Mouse (Mus musculus) 416B (cell line): ENCODE measurements around the gene Slc25a21.

Experiments
- DNase-seq: peaks from one replicate; pipeline ENCODE4 v3.0.0; 2011; ENCODE audit warnings: low read depth

Gene Slc25a21

DNA sequence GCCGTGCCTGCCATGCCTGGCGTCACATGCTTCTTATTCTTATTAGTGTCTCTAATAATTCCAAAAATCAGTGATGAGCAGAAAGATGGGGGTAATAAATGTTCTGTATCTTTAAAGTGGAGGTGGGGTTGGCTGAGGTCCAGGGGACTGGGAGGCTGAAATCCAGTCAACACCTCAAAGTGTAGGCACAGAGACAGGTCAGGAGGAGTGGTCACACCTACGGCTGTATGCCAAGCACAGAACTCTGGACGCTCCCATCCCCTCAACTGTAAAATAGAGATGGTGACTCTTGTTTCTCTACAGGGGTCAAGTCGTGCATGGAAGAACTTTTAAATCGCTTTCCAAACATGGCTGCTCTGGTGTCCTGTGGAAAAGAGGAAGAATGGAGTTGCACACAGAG is 429.8 kb downstream of the Slc25a21 start:
- no peak for DNase-seq

DNA sequence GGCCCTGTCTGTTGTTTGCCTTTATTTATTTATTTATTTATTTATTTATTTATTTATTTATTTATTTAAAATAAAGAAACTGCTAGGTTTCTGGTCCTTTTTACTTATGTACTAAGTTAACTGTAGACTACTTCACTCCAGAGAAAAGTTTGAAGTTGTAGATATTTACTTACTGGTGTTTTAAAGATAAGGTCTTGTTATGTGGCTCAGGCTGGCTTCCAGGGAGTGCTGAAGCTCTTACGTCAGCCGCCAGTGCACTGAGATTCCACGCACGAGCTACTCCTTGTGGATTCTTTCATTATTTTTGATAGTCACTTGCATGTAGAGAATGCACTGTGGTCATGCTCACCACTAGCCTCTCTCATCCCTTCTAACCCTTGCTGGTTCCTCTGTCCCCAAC is 460.2 kb downstream of the Slc25a21 start:
- DNase-seq: no peak

DNA sequence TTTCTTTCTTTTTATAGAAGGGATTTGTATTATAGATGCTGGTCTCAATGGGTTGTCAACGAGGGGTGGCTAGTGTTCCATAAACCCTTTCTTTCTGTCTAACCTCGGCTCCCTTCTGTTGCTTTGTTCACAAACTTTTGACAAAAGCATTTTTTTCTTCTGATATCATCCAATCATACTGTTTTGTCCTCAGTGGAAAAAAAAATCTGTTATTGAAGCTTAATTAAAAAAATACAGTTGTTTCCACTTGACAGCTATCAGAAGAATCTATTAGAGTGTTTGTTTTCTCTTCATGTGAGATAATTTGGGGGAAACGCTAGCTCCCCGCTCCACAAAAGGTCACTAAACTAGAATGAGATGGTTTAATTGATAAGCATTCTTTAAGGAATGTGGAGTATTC is 469.6 kb downstream of the Slc25a21 start:
- no peak for DNase-seq

DNA sequence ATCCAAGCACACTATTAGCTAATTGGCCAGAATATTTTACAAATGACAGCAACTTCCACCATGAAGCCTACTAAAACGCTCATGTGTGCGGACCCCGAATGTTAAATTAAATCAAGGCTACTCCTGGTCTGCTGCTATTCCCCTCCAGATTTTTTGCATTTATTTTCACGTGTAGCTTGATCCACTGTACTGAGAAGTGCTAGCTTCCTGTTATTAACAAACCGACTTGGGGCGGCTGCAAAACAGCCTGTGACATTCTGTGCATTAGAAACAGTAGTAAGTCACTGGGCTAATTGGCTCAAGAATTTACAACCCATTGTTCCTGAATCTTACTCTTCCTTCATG is 478.6 kb downstream of the Slc25a21 start:
- DNase-seq: no peak

DNA sequence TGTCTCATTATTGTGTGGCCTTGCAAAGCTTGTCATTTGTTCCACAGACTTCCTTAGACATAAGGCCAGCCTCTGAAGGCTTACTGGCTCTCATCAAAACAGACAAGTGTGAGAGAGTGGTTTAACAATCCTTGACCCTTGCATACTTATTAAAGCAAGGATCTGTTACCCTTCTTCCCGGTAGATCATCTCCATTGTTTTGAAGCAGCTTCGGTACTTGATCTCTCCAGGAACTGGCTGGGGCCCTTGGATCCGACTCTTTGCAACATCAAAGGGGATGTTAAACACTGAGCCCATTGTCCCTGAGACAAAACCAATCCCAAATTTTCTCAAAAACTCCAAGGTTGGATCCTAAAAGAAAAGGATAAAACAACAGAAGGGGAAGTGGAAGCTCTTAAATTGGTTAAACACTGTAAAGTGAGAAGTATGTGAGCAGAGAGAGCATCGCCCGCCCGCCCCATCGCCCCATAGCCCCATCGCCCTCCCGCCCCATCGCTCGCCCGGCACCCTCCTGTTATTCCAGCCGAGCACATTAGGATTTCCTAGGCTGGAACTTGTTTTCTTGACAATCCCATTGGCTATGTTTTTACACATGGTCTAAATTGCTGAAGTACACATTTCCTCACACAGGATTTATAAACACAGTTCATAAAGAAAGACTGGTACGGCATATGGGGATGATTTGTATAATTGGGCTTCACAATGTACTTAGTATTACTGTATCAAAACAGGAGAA is 479.1 kb downstream of the Slc25a21 start:
- no peak for DNase-seq

DNA sequence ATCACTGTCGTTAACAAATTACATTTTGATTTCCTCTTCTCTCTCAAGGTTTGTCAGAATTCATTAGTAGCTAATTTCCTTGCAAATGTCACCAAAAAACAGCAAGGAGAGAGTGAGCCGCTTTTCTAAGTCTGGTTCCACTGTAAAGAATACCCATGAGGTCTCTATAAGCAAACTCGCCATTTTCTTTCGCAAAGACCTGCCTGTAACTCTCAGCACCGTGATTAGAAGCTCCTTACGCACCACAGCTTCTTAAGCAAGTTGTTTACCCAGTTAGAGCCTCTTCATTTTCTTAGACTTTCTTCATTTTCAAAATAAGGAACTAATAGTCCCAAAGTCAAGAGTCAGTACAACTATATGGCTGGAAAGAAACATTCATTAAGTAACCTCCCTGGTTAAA is 496.3 kb downstream of the Slc25a21 start:
- DNase-seq: no peak

DNA sequence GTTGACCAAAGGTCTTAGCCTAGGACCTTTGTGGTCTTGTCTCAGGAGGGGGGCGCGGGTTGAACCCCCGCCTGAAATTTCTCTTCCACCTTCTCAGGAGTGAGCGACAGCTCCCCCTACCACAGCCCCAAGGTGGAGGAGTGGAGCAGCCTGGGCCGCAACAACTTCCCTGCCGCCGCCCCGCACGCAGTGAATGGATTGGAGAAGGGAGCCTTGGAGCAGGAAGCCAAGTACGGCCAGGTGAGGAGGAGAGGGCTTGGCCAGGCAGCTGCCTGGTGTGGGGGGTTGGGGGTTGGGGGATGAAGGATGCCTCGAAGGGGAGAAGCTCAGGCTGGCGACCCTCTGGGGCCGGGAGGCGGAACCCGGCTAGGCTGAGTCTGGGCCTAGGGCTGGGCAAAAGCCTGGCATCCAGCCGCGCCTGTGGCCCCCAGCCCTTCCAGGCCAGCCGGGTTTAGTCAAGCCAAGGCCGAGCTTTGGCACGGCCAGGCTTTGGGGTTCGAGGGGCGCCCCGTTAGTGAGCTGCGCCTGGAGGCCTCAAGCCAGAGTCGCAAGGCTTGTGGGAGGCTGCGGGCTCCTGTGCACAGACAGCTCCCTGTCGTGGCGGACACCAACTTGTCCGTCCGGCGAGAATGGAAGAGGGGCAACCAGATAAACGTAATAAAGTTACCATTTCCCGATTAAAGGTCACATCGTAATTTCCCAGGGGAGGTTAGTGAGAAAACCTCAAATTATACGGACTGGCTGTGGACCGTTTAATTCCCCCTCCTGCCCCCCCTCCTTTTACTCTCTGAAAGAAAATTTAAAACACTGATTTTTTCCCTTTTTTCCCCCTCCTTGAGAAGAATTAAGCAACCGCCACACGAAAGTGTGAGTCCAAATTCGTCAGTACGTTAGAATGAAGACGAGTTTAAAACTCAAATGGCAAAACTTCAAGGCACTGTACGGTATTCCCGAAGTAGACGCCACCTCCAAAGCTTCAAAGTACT is 497.1 kb downstream of the Slc25a21 start:
- no peak for DNase-seq

DNA sequence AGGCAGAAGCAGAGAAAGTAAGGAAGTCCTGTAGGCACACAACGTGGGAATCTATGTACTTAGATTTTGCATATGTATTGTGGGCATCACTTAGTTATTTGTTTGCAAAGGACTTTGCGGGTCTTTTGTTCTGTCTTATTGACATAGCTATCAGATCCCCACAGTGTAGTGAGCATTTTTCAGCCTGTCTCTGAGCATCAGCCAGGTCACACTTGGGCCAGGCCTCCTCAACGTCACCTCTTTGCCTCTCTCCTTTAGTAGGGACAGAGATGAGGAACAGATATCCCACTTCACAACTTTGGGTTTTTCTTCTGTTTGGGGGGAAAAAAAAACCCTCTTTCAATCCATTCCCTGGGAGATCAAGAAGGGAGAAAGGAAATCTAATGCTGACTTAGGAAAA is 497.9 kb downstream of the Slc25a21 start:
- no peak for DNase-seq

DNA sequence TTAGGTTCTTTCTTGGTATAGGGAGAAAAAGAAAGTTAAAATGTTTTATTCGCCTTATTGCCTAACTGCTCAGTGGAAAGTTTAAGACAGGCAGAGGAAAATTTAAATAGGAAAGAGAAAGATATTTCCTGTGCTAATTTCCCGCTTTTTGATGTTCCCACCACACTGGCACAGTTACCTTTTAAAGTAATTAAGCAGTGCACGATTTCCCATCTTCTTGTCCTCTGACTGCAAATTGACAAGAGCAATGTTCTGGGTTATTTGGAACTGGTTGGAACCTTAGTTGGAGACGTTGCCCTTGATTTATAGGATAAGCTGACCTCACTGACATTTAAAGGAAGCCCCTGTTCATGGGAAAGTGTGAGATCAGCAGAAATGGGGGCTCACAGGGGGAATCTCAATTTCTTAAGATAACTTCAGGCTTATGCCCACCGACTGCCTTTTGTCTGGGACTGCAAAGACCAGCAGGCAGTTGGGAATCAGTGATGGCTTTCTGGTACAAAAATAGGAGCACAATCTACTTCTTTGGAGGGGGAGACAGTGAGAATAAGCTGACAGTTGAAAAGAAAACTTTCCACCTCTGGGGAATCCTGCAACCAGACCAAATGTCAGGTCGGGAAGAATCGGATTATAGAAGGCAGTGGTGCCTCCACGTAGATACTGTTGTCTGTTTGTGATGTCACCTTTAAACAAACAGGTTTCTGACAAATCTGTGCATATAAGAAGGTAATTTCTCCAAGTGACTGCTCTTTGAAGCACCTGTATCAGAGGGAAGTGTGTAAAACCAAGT is 498.9 kb downstream of the Slc25a21 start:
- DNase-seq: no peak

DNA sequence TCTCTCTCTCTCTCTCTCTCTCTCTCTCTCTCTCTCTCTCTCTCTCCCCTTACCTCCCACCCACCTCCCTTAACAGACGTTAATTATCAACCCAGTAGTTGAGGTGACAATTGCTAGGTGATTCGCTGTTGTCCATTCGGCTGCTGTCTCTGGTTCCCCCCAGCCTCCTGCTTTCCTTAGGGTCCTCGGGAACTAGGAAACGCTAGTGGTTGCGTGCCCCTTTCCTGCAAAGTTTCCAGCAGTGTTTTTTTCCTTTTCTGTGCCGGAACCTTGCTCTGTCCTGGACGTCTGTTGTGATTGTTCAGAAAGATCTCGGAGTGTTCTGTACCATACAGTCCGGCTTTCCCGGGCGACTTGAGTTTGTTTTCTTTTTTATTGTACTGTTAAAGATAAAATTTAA is 499.5 kb downstream of the Slc25a21 start:
- no peak for DNase-seq

DNA sequence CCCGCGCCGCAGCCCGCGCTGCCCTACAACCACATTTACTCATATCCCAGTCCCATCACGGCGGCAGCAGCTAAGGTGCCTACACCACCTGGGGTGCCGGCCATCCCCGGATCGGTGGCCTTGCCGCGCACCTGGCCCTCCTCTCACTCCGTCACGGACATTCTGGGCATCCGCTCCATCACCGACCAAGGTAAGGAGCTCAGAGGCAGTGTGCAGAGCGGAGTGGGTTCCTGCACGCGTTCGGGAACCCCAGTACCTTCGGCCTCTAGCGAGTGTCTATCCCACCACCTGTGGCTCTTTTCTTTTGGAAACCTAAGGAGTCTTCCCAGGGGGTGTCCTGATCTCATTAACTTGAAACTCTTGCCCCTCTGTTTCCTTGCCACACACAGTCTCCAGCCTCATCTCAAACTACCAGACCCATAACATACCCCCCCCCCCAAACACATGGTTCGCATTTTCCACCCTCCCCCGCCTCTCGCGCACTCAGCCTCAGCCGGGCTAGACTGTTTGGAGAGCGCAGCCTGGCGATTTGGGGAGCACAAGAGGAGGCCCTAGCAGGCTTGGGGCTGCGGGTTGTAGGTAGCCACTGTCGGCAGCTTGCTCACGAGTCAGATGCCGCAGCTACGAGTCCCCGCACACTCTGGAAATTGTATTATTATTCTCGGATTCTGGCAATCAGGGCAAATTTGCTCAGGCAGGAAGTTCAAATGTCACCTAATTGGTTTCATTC is 500.1 kb downstream of the Slc25a21 start:
- no peak for DNase-seq

DNA sequence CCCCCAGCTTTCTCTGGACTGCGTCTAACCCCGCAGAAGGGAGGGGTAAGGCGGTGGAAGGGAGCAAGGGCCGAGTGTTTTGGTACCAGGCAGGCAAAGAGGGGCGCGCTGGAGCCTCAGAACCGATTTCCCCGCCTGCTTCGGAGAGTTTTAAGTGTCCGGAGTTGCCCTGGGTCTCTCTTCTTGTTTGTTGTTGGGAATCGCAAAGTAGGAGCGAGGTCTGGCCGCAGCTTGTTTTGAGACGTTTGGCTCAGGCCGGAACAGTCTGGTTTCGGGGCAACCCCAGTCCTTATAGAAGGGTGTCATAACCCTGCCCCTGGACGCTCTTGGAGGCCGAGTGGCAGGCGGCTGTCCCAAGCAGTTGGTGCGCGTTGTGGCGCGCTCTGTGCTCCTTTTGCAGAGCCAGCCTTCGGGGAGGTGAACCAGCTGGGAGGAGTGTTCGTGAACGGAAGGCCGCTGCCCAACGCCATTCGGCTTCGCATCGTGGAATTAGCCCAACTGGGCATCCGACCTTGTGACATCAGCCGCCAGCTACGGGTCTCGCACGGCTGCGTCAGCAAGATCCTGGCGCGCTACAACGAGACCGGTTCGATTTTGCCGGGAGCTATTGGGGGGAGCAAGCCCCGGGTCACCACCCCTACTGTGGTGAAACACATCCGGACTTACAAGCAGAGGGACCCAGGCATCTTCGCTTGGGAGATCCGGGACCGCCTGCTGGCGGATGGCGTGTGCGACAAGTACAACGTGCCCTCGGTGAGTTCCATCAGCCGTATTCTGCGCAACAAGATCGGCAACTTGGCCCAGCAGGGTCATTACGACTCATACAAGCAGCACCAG is 500.9 kb downstream of the Slc25a21 start:
- no peak for DNase-seq

DNA sequence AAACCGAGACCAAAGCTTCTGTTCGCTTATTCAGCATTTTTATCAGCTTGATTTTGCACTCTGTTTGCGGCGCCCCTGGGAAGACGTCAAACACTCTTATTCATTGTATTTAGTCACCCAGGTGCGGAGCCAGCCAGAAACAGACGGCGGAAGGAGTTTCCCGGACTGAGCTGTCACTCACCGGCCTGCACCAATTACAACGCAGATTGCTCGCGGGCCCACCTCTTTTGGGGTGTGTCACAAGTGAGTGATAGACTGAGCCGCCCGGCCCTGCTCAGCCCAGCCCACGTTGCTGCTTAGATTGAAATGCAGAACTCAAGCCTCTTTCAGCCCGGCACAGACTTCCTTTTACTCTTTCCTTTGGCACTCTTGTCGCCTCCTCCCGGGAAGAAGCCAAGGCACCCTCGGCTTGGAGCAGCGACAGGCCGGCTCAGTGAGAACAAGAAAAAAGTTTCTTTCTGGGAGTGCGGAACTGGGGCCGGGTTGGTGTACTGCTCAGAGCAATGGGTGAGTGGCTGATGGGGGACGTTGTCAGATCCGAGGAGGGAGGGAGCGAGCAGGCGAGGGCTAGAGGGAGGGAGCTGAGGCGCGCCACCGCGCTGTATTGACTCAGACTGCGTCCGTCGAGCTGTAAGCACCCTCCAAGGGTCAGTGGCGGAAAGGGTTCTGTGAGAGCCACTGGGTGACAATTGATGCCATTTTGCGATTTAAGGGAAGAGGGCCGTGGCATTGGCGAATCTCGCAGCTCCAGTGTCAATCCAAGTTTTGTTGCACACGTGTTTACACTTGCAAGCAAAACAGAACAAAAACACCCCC is 501.7 kb downstream of the Slc25a21 start:
- DNase-seq: no peak

DNA sequence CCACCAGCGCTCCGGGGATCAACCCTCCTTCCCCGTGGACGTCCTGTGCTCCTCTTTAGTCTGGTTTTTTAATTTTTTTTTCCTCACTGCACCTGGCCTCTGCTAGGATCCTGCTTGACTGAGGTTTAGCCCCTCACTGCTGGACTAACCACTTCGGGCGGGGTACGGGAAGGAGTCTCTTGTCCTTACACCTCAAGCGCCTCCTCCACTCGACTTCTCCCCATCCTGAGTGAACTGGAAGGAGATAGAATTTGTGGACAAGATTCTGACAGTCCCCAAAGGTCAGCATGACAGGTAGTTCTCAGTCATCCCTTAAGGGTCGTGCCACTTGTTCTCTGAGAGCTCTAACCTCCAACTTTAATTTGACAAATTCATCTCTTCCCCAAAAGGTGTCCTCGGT is 502.3 kb downstream of the Slc25a21 start:
- no peak for DNase-seq

DNA sequence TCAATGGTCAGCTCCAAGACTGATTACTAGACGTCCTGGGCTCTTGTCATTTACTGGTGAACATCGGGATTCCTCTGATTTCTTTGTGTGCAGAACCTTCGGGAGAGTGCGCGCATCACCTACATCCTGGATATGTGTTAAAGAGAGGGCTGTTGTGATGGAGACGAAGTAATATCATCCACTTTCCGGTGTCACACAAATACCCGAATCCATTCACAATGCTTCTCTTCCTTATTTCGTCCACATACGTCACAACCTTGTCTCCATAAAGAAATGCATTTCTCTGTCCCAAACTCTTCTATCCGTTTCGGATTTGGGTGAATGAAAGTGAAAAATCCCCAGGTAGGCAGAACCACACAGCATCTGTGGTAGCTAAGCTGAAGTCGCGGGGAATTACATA is 502.9 kb downstream of the Slc25a21 start:
- DNase-seq: no peak

DNA sequence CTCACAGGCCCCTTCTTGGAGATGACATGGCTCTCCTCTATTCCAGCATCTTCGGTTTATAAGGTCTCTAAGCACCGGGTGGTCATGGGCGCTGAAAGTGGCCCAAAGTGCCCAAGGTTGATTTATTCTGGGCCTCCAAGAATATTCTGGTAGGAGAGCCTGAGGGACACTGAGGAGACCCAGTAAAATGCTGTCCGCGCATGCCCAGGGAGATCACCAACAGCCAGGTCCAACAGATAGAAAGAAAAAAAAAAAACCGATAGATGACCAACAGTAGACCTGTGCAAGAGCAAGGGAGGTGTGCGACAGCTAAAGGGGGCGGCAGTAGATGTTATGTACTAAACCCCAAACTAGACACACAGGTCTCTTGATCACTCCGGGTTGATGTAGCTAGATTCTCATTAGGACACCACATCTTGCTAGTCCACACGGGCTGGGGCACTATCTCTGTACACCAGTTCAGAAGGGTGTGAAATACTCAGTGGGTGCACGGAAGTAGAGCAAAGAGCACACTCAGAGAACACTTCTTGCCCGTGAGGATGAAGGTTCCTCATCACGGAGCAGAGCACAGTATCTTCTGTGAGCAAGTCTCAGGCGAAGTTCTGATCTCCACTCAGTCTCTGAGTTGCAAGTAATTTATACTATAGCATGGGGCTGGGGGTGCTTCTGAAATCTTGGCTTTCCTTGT is 503.7 kb downstream of the Slc25a21 start:
- no peak for DNase-seq

DNA sequence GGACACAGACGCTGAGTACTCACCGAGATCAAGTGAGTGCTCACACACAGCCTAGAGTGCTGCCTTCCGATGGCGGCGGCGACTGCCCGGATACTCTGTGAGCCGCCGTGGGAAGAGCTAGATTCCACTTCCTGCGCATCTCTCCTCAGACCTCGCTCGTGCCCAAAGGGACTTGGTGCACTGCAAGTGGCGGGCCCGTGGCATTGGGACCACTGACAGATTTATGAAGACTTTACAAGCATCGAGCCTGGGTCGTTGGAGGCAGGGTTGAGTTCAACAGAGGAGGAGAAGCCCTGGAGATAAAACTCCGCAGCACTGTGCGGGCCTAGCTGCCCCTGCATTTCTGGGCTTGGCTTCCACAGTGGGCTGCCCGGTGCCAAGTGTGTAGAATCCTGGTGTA is 504.7 kb downstream of the Slc25a21 start:
- no peak for DNase-seq

DNA sequence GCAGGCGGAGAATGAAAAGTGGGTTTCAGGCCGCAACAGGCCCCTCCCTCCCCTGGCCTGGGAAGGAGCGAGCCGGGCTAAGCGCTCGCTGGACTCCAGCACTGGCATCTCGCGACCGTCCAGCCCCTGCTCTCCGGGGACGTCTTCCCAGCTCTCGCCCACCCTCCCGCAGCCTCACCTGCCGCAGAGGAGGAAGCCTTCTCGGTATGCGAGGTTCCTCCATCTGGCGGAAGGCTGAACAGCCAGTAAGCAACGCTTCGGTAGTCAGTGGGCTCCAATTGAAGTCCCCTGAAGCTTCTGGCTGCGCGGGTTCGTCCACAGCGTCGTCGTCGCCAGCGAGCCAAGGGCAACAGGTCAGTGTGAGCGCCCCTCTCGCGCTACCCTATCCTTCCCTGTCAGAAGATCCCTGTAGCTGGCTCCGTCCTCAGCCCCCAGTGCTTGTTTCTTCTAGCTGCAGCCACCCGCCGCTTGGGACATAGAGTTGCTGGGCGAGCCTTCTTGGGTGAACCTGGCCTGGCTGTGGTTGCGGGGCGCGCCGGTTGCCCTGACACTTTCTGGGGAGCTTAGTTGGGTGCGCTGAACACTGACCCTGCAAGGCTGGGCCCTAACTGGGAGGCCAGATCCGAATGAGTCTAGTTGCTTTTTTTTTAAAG is 505.7 kb downstream of the Slc25a21 start, which contains the start of gene Pax9:
TSS of gene Pax9 (plus strand) at position 341 of the 653 bp plus-strand sequence.
- DNase-seq: no peak

DNA sequence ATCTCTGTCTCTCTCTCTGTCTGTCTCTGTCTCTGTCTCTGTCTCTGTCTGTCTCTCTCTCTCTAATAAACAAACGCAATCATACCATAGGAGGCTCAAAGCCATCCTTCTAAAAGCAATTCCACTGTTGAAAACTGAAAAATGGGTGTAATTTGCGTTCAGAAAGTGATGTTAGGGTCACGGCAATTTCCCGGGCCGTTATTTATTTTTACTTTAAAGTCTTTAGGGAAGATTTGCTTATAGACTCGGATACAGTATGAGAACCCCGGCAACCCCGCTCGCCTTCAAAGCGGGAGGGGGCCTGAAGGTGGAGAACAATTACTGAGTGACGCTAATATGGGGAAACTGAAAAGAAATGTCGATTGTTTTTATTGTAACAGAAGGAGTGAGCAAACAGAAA is 506.3 kb downstream of the Slc25a21 start:
- no peak for DNase-seq
